Mouse (Mus musculus): Measurements from ENCODE around the gene Praf2.

- TF ChIP-seq CTCF (IDR thresholded peaks at IDR 0.05; ENCODE audit: extremely low read depth, insufficient read depth, insufficient read length, insufficient replicate concordance) = no peak
- TF ChIP-seq POLR2A (IDR thresholded peaks at IDR 0.05; ENCODE audit: low read depth, low read length) = no peak
Measured at GRCm38 (mm10) chrX:7727176-7727575, 1.1 kb upstream of the Praf2 start.
